Mouse (Mus musculus): ENCODE measurements around the gene Adgrf3.

Adgrf3 gene

DNA sequence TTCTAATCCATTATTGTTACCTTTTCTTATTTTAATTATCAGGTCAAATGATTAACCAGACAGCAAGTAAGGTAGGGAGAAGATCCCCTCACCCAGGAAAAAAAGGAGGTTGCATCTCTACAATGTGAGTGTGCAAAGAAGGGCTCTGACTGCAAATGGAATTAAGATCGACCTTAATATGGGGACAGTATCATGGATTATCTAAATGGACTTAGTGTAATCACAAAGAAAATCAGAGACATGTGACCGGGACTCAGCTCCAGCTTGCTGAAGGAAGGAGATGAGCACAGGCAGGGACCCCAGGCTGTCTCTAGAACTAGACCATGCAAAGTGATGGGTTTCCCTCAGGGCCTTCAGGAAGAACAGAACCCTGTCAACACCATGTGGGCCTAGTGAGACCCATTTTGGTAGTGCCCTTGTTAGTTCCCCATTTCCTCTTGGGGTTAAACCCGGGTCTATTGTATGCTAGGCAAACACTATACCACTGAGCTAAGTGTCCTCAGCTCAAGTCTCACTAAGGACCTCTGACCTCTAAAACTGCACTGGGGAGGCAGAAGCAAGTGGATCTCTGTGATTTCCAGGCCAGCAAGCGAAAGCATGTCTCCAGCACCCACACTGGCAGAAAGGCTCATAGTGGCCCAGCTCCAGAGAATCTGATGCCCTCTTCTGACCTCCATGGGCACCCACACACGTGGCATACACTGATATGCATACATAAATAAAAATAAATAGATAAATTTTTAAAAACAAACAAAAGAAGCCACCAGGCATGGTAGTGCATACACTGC, 57.2 kb downstream of the Adgrf3 start:
- no peak for DNase-seq

DNA sequence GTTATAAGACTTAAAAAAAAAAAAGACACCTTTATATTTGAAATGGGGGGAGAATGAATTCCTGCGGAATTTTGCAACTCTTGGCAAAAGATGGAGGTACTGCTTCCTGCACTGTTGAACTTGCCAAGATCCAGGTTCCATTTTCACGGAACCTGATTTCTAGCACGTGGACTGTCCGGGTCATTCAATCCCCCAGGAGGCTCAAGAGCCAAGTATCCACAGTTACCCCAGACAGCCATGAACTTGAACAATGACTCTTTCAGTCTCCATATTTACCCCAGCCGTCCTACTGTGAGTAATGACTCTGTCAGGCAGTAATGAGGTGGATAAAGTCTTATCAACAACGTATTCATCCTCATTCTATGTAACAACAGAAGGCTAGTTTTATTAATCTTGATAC, 59.0 kb downstream of the Adgrf3 start:
- DNase-seq = no peak

All from cerebellum, adult 9-10 months (tissue).